Comparison of ENCODE assay signal across 8 mouse cellular contexts in genomic region chr9:20644360-20645081, GRCm38 (mm10). TPM values are rescaled to one million over a fixed set of nuclear protein-coding genes. Genes with fewer than 3 reads are reported as not detected.
DNase-seq lines count a peak whose midpoint lies in the region; ATAC-seq and TF ChIP-seq lines count a peak whose summit lies in the region.

Fbxl12 (minus strand) TSS chr9:20644767.

- WGBS in intestine, embryonic 16.5 days: under 1% methylated on average over 43 of the region's 43 CpGs
- under 1% methylated on average over 43 of the region's 43 CpGs for WGBS in limb, embryonic 12.5 days
- WGBS in midbrain, embryonic 14.5 days: under 1% methylated on average over 43 of the region's 43 CpGs
- WGBS in spleen, adult 2 months: under 1% methylated on average over 43 of the region's 43 CpGs

- peak within 1 kb of the TSS; percentile 83 for H3K4me3 ChIP-seq in intestine, embryonic 16.5 days (ENCODE audit: low read length)
- H3K4me3 ChIP-seq in limb, embryonic 12.5 days (replicated peaks): peak within 1 kb of the TSS; percentile 83
- H3K4me3 ChIP-seq in midbrain, embryonic 14.5 days (replicated peaks; ENCODE audit: low read depth, low read length): peak within 1 kb of the TSS; percentile 68
- peak within 1 kb of the TSS; percentile 82 for H3K4me3 ChIP-seq in spleen, adult 2 months (ENCODE audit: extremely low read depth, insufficient read depth, insufficient read length)

- peak within 1 kb of the TSS; percentile 95 for H3K4me2 ChIP-seq in intestine, embryonic 16.5 days (ENCODE audit: low read depth, low read length)
- H3K4me2 ChIP-seq in limb, embryonic 12.5 days: peak within 1 kb of the TSS; percentile 95
- peak within 1 kb of the TSS; percentile 89 for H3K4me2 ChIP-seq in midbrain, embryonic 14.5 days (ENCODE audit: low read length)

- H3K27ac ChIP-seq in intestine, embryonic 16.5 days (ENCODE audit: low read length): peak within 1 kb of the TSS; percentile 97
- peak within 1 kb of the TSS; percentile 75 for H3K27ac ChIP-seq in limb, embryonic 12.5 days
- H3K27ac ChIP-seq in midbrain, embryonic 14.5 days (replicated peaks; ENCODE audit: low read depth, low read length): peak within 1 kb of the TSS; percentile 90
- peak within 1 kb of the TSS; percentile 92 for H3K27ac ChIP-seq in spleen, adult 2 months (ENCODE audit: insufficient read depth, low read length)

- peaks cover 8% of the 10 kb centered on the region for H3K4me1 ChIP-seq in intestine, embryonic 16.5 days (ENCODE audit: control insufficient read depth, insufficient read depth, low read length)
- H3K4me1 ChIP-seq in limb, embryonic 12.5 days (replicated peaks): peaks cover 26% of the 10 kb centered on the region
- H3K4me1 ChIP-seq in midbrain, embryonic 14.5 days (ENCODE audit: control insufficient read depth, insufficient read depth, low read length): peaks cover 29% of the 10 kb centered on the region
- peaks cover 11% of the 10 kb centered on the region for H3K4me1 ChIP-seq in spleen, adult 2 months (ENCODE audit: control insufficient read depth, insufficient read depth, insufficient read length)

- TF ChIP-seq CTCF in spleen, adult 2 months (IDR thresholded peaks at IDR 0.05; ENCODE audit: extremely low read depth, insufficient read depth, insufficient read length, insufficient replicate concordance): no peak

- ATAC-seq in intestine, embryonic 16.5 days: peak; percentile 34
- ATAC-seq in limb, embryonic 12.5 days (ENCODE audit: insufficient number of reproducible peaks, insufficient read depth, low FRiP score, low TSS enrichment, low read depth): no peak
- peak; percentile 36 for ATAC-seq in midbrain, embryonic 14.5 days (ENCODE audit: low FRiP score, low TSS enrichment)

- peak; percentile 85 for TF ChIP-seq POLR2A in spleen, adult 2 months (IDR thresholded peaks at IDR 0.05; ENCODE audit: low read depth, low read length)

- H3K9me3 ChIP-seq in intestine, embryonic 16.5 days (ENCODE audit: control insufficient read depth, low read length): no peaks in the 10 kb centered on the region
- H3K9me3 ChIP-seq in limb, embryonic 12.5 days: no peaks in the 10 kb centered on the region
- H3K9me3 ChIP-seq in midbrain, embryonic 14.5 days (ENCODE audit: control insufficient read depth, low read length): no peaks in the 10 kb centered on the region

- no peaks in the 10 kb centered on the region for H3K27me3 ChIP-seq in intestine, embryonic 16.5 days (replicated peaks; ENCODE audit: control insufficient read depth, insufficient read depth, low read length)
- no peaks in the 10 kb centered on the region for H3K27me3 ChIP-seq in limb, embryonic 12.5 days
- no peaks in the 10 kb centered on the region for H3K27me3 ChIP-seq in midbrain, embryonic 14.5 days (ENCODE audit: control insufficient read depth, insufficient read depth, low read length)
- H3K27me3 ChIP-seq in spleen, adult 2 months (ENCODE audit: control insufficient read depth, insufficient read depth, low read length): no peaks in the 10 kb centered on the region

- H3K9ac ChIP-seq in intestine, embryonic 16.5 days (ENCODE audit: low read depth, low read length): peak within 1 kb of the TSS; percentile 86
- peak within 1 kb of the TSS; percentile 76 for H3K9ac ChIP-seq in limb, embryonic 12.5 days (replicated peaks)
- H3K9ac ChIP-seq in midbrain, embryonic 14.5 days (replicated peaks; ENCODE audit: low read length): peak within 1 kb of the TSS; percentile 84

- peak; percentile 72 to 79 for DNase-seq in left cerebral cortex, adult 18-20 months (ENCODE audit: low spot score in 2 of 2)
- DNase-seq in left cerebral cortex, adult 11 months (ENCODE audit: low spot score): no peak
- DNase-seq in embryo, embryonic 9.5 days (ENCODE audit: extremely low spot score): peak; percentile 78
- no peak for DNase-seq in gonadal fat pad, adult 2 months (ENCODE audit: low read depth)
- peak; percentile 92 for DNase-seq in midbrain, embryonic 14.5 days
- peak; percentile 73 to 76 for DNase-seq in spleen, adult 2 months (ENCODE audit: low read depth in 1 of 2, low spot score in 2 of 2)

- no peaks in the 10 kb centered on the region for H3K36me3 ChIP-seq in intestine, embryonic 16.5 days (ENCODE audit: control insufficient read depth, insufficient read depth, low read length)
- H3K36me3 ChIP-seq in limb, embryonic 12.5 days: peaks cover 35% of the 10 kb centered on the region
- H3K36me3 ChIP-seq in midbrain, embryonic 14.5 days (ENCODE audit: control insufficient read depth, insufficient read depth, low read length): peaks cover 37% of the 10 kb centered on the region
- H3K36me3 ChIP-seq in spleen, adult 2 months (ENCODE audit: control insufficient read depth, insufficient read depth, low read length): peaks cover 3% of the 10 kb centered on the region; the same call in 1 of the 2 replicates

RNA-seq across cellular contexts. Expression of gene Fbxl12, which starts in this region (rescaled TPM):
- total RNA-seq in left cerebral cortex, adult 18-20 months (2021): 10 to 100 TPM; 21.9 to 22.6 TPM
- polyA plus RNA-seq in gonadal fat pad, adult 2 months (2012; rRNA removed): 28.5 and 35.2 TPM in 2 replicates
- 16.5 and 17.3 TPM in 2 replicates for polyA plus RNA-seq in intestine, embryonic 16.5 days (2015; fragmentation: Nextera tagmentation; extraction: Ambion mirVana)
- 20.9 and 21.0 TPM in 2 replicates for polyA plus RNA-seq in limb, embryonic 12.5 days (2016; fragmentation: Nextera tagmentation; extraction: Ambion mirVana)
- polyA plus RNA-seq in midbrain, embryonic 14.5 days (2014; fragmentation: Nextera tagmentation; extraction: Ambion mirVana): 12.1 and 20.8 TPM in 2 replicates
- polyA plus RNA-seq in spleen, adult 2 months (2012; rRNA removed): 82.2 and 105 TPM in 2 replicates

Comparison
In these comparisons a context has a peak if more than half of its experiments do, and no peak if none do; other contexts are left out.
1. DNase-seq: peak in left cerebral cortex, adult 18-20 months (2 of 2), embryo, embryonic 9.5 days (single experiment), midbrain, embryonic 14.5 days (single experiment) and spleen, adult 2 months (2 of 2); none in left cerebral cortex, adult 11 months (single experiment) and gonadal fat pad, adult 2 months (single experiment).
2. Peak in every context shown above with its lines, with median percentiles within 50 percentile points of each other: H3K27ac ChIP-seq, H3K4me2 ChIP-seq, H3K4me3 ChIP-seq and H3K9ac ChIP-seq.